Mouse (Mus musculus): ENCODE results near the gene Faap24.

Gene Faap24

GRCm38 (mm10) chr7:35396542-35397168, at the start of gene Faap24, which contains the start of gene Cep89:
TSS of gene Faap24 (minus strand) at chr7:35396836.
TSS of gene Cep89 (plus strand) at chr7:35397035.
- DNase-seq (ENCODE audit: low spot score) = peak; percentile 68

- DNase-seq (ENCODE audit: low spot score) = no peak
Observed at GRCm38 (mm10) chr7:35435266-35435665, 38.6 kb upstream of the Faap24 start.

DNA sequence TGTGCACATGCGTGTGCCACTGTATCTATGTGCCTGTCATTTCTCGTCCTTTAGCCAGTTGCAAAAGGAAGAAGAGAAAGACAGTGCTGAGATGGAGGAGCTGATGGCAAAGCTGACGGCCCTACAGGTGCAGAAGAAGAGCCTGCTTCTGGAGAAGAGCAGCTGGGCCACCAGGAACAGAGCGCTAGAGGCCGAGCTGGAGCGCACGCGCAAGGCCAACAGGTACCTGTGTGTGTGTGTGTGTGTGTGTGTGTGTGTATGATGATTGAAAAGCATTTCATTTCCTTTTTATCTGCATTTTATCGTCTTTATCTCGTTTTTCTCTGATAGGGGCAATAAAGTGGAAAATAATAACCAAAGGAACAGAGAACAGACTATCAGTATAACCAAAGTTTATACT, 31.5 kb upstream of the Faap24 start:
- DNase-seq (ENCODE audit: low spot score) = no peak

GRCm38 (mm10) chr7:35423071-35423470, 26.4 kb upstream of the Faap24 start:
- DNase-seq (ENCODE audit: low spot score) = no peak

GRCm38 (mm10) chr7:35416654-35416948, 20.0 kb upstream of the Faap24 start:
- no peak for DNase-seq (ENCODE audit: low spot score)

GRCm38 (mm10) chr7:35415801-35416653, 19.4 kb upstream of the Faap24 start:
- DNase-seq (ENCODE audit: low spot score) = no peak

DNA sequence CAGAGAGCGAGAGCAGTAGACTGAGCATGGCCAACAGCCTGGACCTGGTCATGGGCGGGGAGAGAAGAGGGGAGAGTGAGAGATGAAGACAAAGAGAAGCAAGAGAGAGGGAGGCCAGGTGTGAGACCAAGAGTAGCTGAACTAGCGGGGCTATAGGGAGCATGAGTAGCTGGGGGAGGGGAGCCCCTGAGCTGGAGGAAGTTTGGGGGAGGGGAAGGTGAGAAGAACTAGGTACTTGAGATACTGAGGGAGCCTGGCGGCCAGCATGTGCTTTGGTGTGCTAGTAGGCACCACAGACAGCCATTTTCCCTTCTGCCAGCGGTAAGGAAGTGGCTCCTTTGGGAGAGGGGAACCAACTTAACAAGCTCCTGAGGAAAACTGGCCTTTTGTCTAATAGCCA, 18.6 kb upstream of the Faap24 start:
- DNase-seq (ENCODE audit: low spot score) = no peak

DNA sequence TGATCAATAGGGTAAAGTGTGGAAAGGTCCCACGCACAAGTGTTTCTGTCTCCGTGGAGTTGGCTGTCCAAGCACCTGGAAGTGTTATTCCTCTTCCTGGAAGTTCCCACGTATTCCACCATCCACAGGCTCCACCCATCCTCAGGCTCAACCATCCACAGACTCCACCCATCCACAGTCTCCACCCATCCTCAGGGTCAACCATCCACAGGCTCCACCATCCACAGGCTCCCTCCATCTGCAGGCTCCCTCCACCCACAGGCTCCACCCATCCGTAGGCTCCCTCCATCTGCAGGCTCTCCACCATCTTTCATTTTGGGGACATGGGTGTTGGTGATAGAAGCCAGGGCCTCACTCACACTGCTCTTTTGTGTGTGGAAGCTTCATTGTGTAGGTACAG, 4.5 kb upstream of the Faap24 start:
- no peak for DNase-seq (ENCODE audit: low spot score)

- DNase-seq (ENCODE audit: low spot score) = no peak
Observed at GRCm38 (mm10) chr7:35395734-35396456, 741 bp downstream of the Faap24 start.

- no peak for DNase-seq (ENCODE audit: low spot score)
Observed at GRCm38 (mm10) chr7:35392935-35393334, 3.7 kb downstream of the Faap24 start.

DNA sequence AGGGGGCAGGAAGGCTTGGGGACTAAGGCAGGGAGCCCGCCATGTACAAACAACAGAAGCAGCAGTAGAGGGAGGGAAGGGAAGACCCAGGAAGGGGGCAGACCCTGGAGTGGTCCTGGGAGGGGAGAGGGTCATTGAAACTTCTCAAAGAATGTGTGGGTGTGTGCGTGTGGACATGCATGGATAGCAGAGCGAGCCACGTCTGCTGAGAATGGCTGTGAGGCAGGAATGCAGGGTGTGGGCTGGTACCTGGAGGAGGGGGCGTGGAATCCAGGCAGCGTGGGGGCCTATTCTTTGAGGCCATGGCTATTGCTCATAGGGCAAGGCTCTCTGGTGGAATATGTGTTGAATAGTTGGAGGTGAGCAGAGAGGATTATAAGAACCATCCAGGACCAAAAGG, 7.9 kb downstream of the Faap24 start:
- DNase-seq (ENCODE audit: low spot score) = no peak

DNA sequence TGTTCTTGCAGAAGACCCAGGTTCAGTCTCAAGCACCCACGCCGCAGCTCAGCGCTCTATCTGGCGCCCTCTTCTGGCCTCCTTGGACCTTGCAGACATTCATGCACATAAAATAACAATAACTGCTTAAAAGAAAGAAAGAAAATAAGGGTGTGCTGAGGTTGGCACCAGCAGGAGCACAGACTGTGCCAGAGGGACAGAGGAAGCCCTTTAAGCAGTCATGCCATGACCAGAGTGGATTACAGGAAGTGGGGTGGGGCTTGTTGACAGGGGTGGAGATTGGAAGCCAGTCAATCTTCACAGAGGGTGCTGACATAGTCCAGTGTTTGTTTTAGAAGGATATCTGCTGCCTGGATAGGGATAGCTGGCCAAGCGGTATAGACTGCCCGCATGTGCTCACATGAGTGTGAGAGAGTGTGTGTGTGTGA, 10.1 kb downstream of the Faap24 start:
- no peak for DNase-seq (ENCODE audit: low spot score)

GRCm38 (mm10) chr7:35382706-35383353, 13.8 kb downstream of the Faap24 start:
- no peak for DNase-seq (ENCODE audit: low spot score)

GRCm38 (mm10) chr7:35381861-35382260, 14.8 kb downstream of the Faap24 start:
- no peak for DNase-seq (ENCODE audit: low spot score)

GRCm38 (mm10) chr7:35380351-35380750, 16.3 kb downstream of the Faap24 start:
- DNase-seq (ENCODE audit: low spot score) = no peak

GRCm38 (mm10) chr7:35379492-35380119, 17.0 kb downstream of the Faap24 start:
- no peak for DNase-seq (ENCODE audit: low spot score)

- DNase-seq (ENCODE audit: low spot score) = no peak
Observed at GRCm38 (mm10) chr7:35376623-35377022, 20.0 kb downstream of the Faap24 start.

DNA sequence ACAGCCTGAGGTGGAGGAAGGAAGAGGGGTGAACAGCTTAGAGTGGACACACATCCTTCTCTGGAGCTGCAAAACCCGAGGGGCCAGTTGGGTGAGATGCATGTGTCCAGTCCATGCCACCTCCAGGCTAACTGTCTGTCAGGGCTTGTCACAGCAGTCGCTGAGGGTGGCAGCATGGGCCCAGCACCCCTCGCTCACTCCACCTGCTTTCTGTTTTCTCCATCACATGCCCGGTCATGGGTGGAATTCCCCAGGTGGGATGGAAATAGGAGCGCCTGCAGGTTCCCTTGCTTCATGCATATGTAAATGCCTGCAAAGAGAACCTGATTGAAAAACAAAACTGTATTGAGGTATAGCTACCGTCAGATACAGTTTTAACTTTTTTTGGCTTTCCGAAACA, 22.4 kb downstream of the Faap24 start:
- no peak for DNase-seq (ENCODE audit: low spot score)

DNA sequence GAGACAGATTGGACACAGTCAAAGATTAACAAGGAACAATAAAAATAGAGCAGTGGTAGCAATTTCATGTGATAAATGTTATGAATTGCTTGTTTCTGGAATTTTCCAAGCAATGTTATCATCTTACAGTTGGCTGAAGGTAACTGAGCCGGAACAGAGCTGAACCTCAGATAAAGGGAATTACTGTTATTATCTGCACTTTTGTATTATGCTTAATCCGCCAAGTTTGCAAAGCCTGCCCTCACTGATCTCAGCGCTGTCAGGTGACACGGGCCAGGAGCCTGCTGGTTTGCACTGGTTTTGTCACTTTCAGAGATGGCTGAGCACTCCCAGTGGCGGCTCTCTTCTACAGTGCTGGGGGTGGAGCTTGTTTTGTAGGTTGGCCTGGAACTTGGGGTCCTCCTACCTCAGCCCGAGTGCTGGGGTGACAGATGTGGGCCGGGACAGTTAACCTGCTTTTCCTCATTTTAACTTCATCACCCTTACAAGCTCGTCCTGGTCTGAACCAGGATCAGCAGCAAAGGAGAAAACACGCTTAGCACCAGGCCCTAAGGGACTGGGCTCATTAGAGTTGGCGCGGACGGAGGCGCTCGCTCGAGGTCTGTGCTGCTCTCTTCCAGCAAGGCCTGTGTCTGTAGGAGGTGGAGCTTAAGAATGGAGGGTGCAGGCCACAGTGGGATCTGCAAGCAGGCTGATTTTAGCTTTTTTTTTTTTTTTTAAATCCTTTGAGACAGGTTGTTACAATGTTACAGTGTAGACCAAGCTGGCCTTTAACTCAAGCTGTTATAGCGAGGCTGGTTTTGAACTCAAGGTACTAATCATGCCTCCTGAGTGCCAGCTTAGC, 23.3 kb downstream of the Faap24 start:
- DNase-seq (ENCODE audit: low spot score) = no peak

- DNase-seq (ENCODE audit: low spot score) = no peak
Observed at GRCm38 (mm10) chr7:35372483-35373017, 24.1 kb downstream of the Faap24 start.

- DNase-seq (ENCODE audit: low spot score) = no peak
Observed at GRCm38 (mm10) chr7:35371096-35371495, 25.5 kb downstream of the Faap24 start.
